Mouse (Mus musculus): ENCODE measurements around the gene Dpysl5. TPM values are rescaled to one million over a fixed set of nuclear protein-coding genes. Genes with fewer than 3 reads are reported as not detected.
A peak's percentile ranks its signal among the peaks of the same experiment; 100 is the strongest.
"Not testable (repeated sequence)": the region's sequence is repeated elsewhere in the genome, so short reads cannot be mapped to it uniquely, and the experiment has no call there.

Gene Dpysl5
- not detected in 2 replicates for total RNA-seq (2017)

- ATAC-seq (replicated peaks in 1 of 2; ENCODE audit: insufficient read depth in 1 of 2, low FRiP score in 2 of 2, low TSS enrichment in 1 of 2, low read depth in 1 of 2, poor library complexity in 2 of 2, severe bottlenecking in 2 of 2): no peak; a peak in 1 of 4 replicates
Observed at GRCm38 (mm10) chr5:30711147-30712001, at the start of gene Dpysl5. Gene Dpysl5, plus strand, starts transcription at chr5:30711564.

DNA sequence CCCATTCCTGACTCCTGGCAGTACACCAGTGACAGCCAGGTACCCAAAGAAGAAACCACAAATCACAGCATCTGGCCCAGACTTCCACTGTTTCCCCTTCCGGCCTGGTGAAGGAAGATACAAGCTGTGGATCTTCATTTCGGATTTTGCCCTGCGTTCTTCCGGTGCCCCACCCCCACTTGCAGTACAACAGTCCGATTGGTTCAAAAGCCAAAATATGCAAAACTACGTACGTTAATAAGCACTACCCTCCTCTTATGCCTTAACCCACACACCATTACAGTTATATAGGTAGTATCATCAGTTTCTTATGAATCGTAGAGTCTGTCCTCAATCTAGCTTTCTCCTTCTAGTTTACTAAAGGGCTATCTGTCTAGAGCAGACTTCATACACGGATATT is 46.0 kb upstream of the Dpysl5 start:
- ATAC-seq (replicated peaks in 1 of 2; ENCODE audit: insufficient read depth in 1 of 2, low FRiP score in 2 of 2, low TSS enrichment in 1 of 2, low read depth in 1 of 2, poor library complexity in 2 of 2, severe bottlenecking in 2 of 2): no peak

DNA sequence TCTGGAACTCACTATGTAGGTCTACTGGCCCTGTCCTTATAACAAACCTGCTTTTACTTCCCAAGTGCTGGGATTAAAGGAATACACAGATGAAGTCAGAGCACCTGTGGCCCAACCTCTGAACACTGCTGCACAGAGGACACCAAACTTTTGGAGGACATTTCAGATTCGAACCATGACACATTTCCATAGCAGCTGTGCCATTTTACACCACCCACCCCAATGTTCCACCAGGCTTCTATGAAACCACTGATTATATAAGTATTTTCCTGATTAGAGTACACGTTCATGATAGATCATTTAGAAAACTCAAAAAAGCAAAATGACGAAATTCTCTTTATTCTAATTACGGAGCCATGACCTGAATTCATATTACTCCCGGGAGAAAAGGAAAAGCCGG is 45.4 kb upstream of the Dpysl5 start:
- no peak for ATAC-seq (replicated peaks in 1 of 2; ENCODE audit: insufficient read depth in 1 of 2, low FRiP score in 2 of 2, low TSS enrichment in 1 of 2, low read depth in 1 of 2, poor library complexity in 2 of 2, severe bottlenecking in 2 of 2)

DNA sequence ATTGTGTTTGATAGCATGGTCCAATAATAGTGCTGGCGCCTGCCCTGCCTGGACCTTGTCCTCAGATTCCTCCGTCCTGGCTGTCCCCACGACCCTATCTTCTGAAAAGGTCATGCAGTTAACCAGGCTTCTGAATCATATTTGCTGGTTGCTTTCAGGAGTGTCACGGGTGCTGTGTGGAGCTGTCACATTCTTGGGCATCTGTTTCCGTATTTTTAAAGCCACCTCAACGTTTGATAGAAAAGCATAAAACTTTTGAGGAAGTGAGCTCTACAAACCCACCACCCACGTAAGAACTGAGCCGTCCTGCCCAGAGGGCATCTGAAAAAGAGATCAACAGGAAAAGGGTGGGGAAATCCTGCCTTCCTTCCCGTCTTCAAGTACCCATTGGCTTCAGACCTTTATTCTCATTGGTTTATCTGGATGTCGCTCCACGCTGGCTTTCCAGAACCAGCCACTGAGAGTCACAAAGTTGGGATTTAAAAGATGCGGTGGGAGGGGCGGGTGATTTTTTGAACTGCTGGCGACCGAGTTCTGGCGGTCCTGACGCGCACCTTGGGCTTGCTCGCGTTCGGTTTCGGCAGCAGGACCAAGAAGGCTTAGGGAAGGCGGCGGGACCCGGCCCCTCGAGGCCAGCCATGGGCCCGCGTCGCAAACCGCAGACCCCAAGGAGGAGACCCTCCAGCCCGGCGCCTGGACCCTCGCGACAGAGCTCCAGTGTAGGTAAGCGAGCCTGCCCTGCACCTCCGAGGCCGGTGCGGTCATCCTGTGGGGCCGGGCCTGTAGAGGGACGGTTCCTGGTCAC is 44.8 kb upstream of the Dpysl5 start, which contains the start of gene Cenpa:
Gene Cenpa (plus strand): TSS at position 387 of the 805 bp plus-strand sequence.
- ATAC-seq (replicated peaks in 1 of 2; ENCODE audit: insufficient read depth in 1 of 2, low FRiP score in 2 of 2, low TSS enrichment in 1 of 2, low read depth in 1 of 2, poor library complexity in 2 of 2, severe bottlenecking in 2 of 2): peak; percentile 97

- no peak for ATAC-seq (replicated peaks in 1 of 2; ENCODE audit: insufficient read depth in 1 of 2, low FRiP score in 2 of 2, low TSS enrichment in 1 of 2, low read depth in 1 of 2, poor library complexity in 2 of 2, severe bottlenecking in 2 of 2)
Observed at GRCm38 (mm10) chr5:30667215-30667614, 44.1 kb upstream of the Dpysl5 start.

GRCm38 (mm10) chr5:30667686-30668085 is 43.7 kb upstream of the Dpysl5 start:
- ATAC-seq (replicated peaks in 1 of 2; ENCODE audit: insufficient read depth in 1 of 2, low FRiP score in 2 of 2, low TSS enrichment in 1 of 2, low read depth in 1 of 2, poor library complexity in 2 of 2, severe bottlenecking in 2 of 2): no peak

GRCm38 (mm10) chr5:30668637-30669495 is 42.5 kb upstream of the Dpysl5 start:
- no peak for ATAC-seq (replicated peaks in 1 of 2; ENCODE audit: insufficient read depth in 1 of 2, low FRiP score in 2 of 2, low TSS enrichment in 1 of 2, low read depth in 1 of 2, poor library complexity in 2 of 2, severe bottlenecking in 2 of 2)

DNA sequence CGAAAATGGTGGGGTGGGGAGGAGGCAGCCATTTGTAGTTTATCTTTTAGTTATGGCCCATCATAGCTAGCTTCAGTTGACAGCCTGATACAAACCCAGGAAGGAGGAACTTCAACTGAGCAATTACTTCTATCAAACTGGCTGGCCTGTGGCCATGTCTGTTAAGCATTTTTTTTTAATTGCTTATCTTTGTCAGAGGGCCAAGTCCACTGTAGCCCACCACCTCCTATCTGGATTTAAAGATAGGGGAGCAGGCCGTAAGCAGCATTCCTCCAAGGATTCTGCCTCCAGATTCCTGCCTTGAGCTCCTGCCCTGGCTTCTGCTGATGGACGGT is 41.9 kb upstream of the Dpysl5 start:
- ATAC-seq (replicated peaks in 1 of 2; ENCODE audit: insufficient read depth in 1 of 2, low FRiP score in 2 of 2, low TSS enrichment in 1 of 2, low read depth in 1 of 2, poor library complexity in 2 of 2, severe bottlenecking in 2 of 2): no peak

DNA sequence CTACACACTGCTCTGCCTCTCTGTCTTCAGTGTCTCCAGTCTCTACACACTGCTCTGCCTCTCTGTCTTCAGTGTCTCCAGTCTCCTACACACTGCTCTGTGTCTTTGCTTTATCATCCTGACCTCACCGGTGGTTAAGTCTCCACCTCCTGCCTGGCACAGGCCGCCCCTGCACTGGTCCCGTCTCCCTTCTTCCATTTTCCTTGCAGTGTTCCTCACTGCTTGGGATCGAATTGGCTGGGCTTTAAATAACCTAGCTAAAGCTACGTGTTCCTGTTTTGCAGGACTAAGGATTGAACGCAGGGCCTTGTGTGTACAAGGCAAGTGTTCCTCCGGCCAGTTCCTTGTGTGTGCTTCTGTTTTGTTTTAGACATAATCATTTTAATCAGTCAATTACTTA is 41.3 kb upstream of the Dpysl5 start:
- ATAC-seq (replicated peaks in 1 of 2; ENCODE audit: insufficient read depth in 1 of 2, low FRiP score in 2 of 2, low TSS enrichment in 1 of 2, low read depth in 1 of 2, poor library complexity in 2 of 2, severe bottlenecking in 2 of 2): no peak

DNA sequence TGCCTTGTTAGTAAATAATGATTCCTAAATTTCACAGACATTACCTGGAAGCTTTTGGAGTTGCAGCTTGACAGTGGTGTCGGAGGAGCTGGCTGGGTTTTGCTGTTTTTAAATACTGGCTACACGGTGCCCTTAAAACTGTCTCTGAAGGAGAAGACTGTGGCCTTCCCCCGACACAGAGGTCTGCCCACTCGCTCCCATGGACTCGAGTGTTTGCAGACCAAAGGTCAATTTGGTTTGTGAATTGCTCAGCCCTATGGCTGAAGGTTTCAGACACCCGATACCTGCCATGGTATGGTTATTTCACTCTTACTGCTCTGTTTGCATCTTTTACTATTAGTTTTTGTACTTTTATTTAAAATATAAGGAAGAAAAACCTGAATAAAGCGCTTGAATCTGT is 37.4 kb upstream of the Dpysl5 start:
- ATAC-seq (replicated peaks in 1 of 2; ENCODE audit: insufficient read depth in 1 of 2, low FRiP score in 2 of 2, low TSS enrichment in 1 of 2, low read depth in 1 of 2, poor library complexity in 2 of 2, severe bottlenecking in 2 of 2): no peak

DNA sequence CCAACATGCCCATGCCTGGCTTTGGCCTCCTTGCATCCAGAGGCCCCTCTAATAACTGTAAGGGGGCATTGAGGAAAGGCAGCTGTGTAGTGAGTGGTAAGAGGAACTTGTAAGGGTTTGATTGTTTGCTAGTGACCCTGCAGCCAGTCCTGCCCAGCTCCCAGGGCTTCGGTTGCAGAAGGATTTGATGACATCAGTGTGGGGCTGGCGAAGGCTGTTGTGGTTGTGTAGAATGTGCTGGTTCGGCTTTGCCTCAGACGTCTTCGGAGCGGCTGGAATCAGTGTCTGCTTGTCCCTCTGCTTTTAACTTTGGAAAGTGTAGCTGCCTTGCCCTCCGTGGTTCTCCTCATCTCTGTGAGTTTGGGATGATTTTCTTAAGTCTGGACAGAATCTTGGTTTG is 34.6 kb upstream of the Dpysl5 start:
- no peak for ATAC-seq (replicated peaks in 1 of 2; ENCODE audit: insufficient read depth in 1 of 2, low FRiP score in 2 of 2, low TSS enrichment in 1 of 2, low read depth in 1 of 2, poor library complexity in 2 of 2, severe bottlenecking in 2 of 2)

DNA sequence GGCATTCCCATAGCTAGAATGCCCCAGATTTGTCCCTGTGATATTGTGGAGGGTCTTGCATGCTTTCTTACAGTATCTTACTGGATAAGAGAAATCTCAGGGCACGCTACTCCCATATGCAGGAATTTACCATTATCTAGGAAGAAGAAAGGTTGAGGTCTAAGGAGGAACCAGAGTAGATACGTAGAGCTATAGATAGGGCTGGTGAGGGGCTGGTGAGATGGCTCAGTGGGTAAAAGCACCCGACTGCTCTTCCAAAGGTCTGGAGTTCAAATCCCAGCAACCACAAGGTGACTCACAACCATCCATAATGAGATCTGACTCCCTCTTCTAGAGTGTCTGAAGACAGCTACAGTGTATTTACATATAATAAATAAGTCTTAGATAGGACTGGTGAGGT is 33.3 kb upstream of the Dpysl5 start:
- not testable (repeated sequence) for ATAC-seq (replicated peaks in 1 of 2; ENCODE audit: insufficient read depth in 1 of 2, low FRiP score in 2 of 2, low TSS enrichment in 1 of 2, low read depth in 1 of 2, poor library complexity in 2 of 2, severe bottlenecking in 2 of 2)

GRCm38 (mm10) chr5:30678722-30679296 is 32.6 kb upstream of the Dpysl5 start:
- ATAC-seq (replicated peaks in 1 of 2; ENCODE audit: insufficient read depth in 1 of 2, low FRiP score in 2 of 2, low TSS enrichment in 1 of 2, low read depth in 1 of 2, poor library complexity in 2 of 2, severe bottlenecking in 2 of 2): no peak

DNA sequence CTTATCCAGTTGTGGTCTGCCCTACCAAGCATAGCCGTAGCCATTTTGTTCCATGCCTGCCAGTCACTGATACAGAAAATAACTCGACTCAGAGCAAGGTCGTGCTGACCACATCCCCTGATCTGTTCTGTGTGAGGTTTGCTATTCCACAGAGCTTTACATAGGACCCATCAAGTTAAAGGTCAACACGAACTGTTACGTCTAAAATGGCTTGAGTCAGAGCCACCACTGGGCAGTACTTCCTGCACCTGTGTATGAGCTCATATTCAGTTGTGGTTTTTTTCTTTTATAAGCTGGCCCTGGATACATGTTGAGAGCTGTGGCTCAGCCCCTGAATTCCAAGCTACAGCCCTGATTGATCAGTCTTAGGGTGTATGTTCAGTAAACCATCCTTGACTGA is 31.8 kb upstream of the Dpysl5 start:
- no peak for ATAC-seq (replicated peaks in 1 of 2; ENCODE audit: insufficient read depth in 1 of 2, low FRiP score in 2 of 2, low TSS enrichment in 1 of 2, low read depth in 1 of 2, poor library complexity in 2 of 2, severe bottlenecking in 2 of 2)

GRCm38 (mm10) chr5:30681970-30682369 is 29.4 kb upstream of the Dpysl5 start:
- no peak for ATAC-seq (replicated peaks in 1 of 2; ENCODE audit: insufficient read depth in 1 of 2, low FRiP score in 2 of 2, low TSS enrichment in 1 of 2, low read depth in 1 of 2, poor library complexity in 2 of 2, severe bottlenecking in 2 of 2)

DNA sequence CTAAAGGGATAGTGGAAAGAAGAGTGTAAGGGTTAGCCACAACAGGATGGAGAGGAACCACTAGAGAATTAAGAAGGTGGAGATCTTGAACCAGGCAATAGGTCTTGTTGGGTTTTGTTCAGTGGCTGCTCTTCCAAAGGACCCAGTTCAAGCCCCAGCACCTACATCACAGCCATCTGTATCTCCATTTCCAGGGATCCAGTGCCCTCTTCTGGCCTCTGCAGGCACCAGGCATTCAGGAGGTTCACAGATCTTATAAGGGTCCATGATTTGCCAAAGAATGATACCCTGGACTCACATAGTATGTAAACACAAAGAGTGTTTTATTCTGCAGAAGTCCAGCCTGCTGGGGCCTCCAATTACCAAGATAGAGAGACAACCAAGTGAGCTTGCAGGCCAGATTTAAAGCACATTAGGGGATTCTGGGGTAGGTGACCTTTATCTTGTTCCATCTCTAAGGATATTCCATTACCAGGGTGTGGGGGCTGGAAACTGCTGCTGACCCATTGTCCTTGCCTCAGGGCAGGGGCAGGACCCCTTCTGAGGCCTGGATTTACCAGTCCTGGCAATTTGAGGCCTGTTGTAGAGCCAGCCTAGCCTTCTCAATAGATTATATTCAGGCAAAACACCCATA is 28.3 kb upstream of the Dpysl5 start:
- ATAC-seq (replicated peaks in 1 of 2; ENCODE audit: insufficient read depth in 1 of 2, low FRiP score in 2 of 2, low TSS enrichment in 1 of 2, low read depth in 1 of 2, poor library complexity in 2 of 2, severe bottlenecking in 2 of 2): no peak

- ATAC-seq (replicated peaks in 1 of 2; ENCODE audit: insufficient read depth in 1 of 2, low FRiP score in 2 of 2, low TSS enrichment in 1 of 2, low read depth in 1 of 2, poor library complexity in 2 of 2, severe bottlenecking in 2 of 2): no peak
Observed at GRCm38 (mm10) chr5:30683993-30684392, 27.4 kb upstream of the Dpysl5 start.
